Mouse (Mus musculus) midbrain, embryonic 13.5 days (tissue): ENCODE measurements around the gene Cdc6. TPM values are rescaled to one million over a fixed set of nuclear protein-coding genes. Genes with fewer than 3 reads are reported as not detected.

Experiments
- ATAC-seq: fragments of 200-750 bp; cut with Nextera tagmentation; 2 replicates; pipeline ENCODE4 v1.8.0; 2017; ENCODE audit warnings: mild to moderate bottlenecking, moderate TSS enrichment, moderate library complexity
- H3K27ac ChIP-seq: fragments of 300-500 bp; sonication (generic); 2 replicates; pipeline ENCODE4 v1.5.1; 2015; ENCODE audit warnings: inconsistent platforms, mild to moderate bottlenecking, moderate library complexity
- H3K27me3 ChIP-seq: fragments of 300-500 bp; sonication (generic); 2 replicates; pipeline ENCODE4 v1.6.1; 2015; ENCODE audit warnings: mild to moderate bottlenecking, inconsistent platforms
- H3K36me3 ChIP-seq: fragments of 300-500 bp; sonication (generic); 2 replicates; pipeline ENCODE4 v1.6.1; 2015; ENCODE audit warnings: mild to moderate bottlenecking, inconsistent platforms
- H3K4me1 ChIP-seq: fragments of 300-500 bp; sonication (generic); replicated peaks from 2 replicates; pipeline ENCODE4 v1.6.1; 2015; ENCODE audit warnings: inconsistent platforms
- H3K4me2 ChIP-seq: fragments of 300-500 bp; sonication (generic); replicated peaks from 2 replicates; pipeline ENCODE4 v1.6.1; 2015; ENCODE audit warnings: moderate library complexity, mild to moderate bottlenecking, inconsistent platforms
- H3K4me3 ChIP-seq: fragments of 300-500 bp; sonication (generic); replicated peaks from 2 replicates; pipeline ENCODE4 v1.5.1; 2015; ENCODE audit warnings: mild to moderate bottlenecking, inconsistent platforms
- H3K9ac ChIP-seq: fragments of 300-500 bp; sonication (generic); replicated peaks from 2 replicates; pipeline ENCODE4 v1.6.1; 2015; ENCODE audit warnings: mild to moderate bottlenecking, inconsistent platforms
- H3K9me3 ChIP-seq: fragments of 300-500 bp; sonication (generic); 2 replicates; pipeline ENCODE4 v1.6.1; 2016; ENCODE audit warnings: mild to moderate bottlenecking, inconsistent platforms
- WGBS: fragments of 180-500 bp; shearing (Covaris S2); methylation state at CpG from one replicate; pipeline ENCODE4 v1.1.7; 2015; 5-methylcytosine and 5-hydroxymethylcytosine counted together
- polyA plus RNA-seq: library from polyadenylated mRNA; unstranded; fragments of >200 nt; fragmentation: Nextera tagmentation; extraction: Ambion mirVana; gene quantifications from 2 replicates; pipeline ENCODE4 v1.2.1, GENCODE M21; 2015

Cdc6 gene
- polyA plus RNA-seq, 1 experiment from 2014 or later: 11.3 TPM

GRCm38 (mm10) chr11:98887703-98888102 lies 19.9 kb upstream of the Cdc6 start:
- no peak for ATAC-seq
- Histone ChIP-seq H3K27me3 (no peaks in the 10 kb centered on the region), H3K9me3 (no peaks in the 10 kb centered on the region), H3K36me3 (peaks cover 76% of the 10 kb centered on the region), H3K4me2 (no peak overlapping the region), H3K4me1 (0 out of 2 replicates have a peak, but pooled peaks cover 5% of the 10 kb centered on the region), H3K4me3 (no peak overlapping the region), H3K27ac (no peak overlapping the region), H3K9ac (no peak overlapping the region)
- 98% methylated on average over 3 of the region's 3 CpGs for WGBS

GRCm38 (mm10) chr11:98889077-98889476 lies 18.5 kb upstream of the Cdc6 start:
- H3K27ac ChIP-seq: no peak overlapping the region
- H3K4me1 ChIP-seq: 0 out of 2 replicates have a peak, but pooled peaks cover 5% of the 10 kb centered on the region
- 98% methylated on average over 4 of the region's 4 CpGs for WGBS
- no peaks in the 10 kb centered on the region for H3K27me3 ChIP-seq
- no peak overlapping the region for H3K4me3 ChIP-seq
- H3K9ac ChIP-seq: no peak overlapping the region
- H3K4me2 ChIP-seq: no peak overlapping the region
- H3K9me3 ChIP-seq: 0 out of 2 replicates have a peak, but pooled peaks cover 4% of the 10 kb centered on the region
- H3K36me3 ChIP-seq: peaks cover 89% of the 10 kb centered on the region
- ATAC-seq: no peak

- Histone ChIP-seq H3K4me1 (0 out of 2 replicates have a peak, but pooled peaks cover 5% of the 10 kb centered on the region), H3K4me2 (no peak overlapping the region), H3K9me3 (0 out of 2 replicates have a peak, but pooled peaks cover 4% of the 10 kb centered on the region), H3K36me3 (peaks cover 89% of the 10 kb centered on the region), H3K9ac (no peak overlapping the region), H3K27ac (no peak overlapping the region), H3K27me3 (no peaks in the 10 kb centered on the region), H3K4me3 (no peak overlapping the region)
- 93% methylated on average over 5 of the region's 5 CpGs for WGBS
- ATAC-seq: no peak
These were observed 17.6 kb upstream of the Cdc6 start for GRCm38 (mm10) chr11:98889977-98890376.

- WGBS: 51% methylated on average over 5 of the region's 5 CpGs
- Histone ChIP-seq H3K4me3 (no peak overlapping the region), H3K27ac (no peak overlapping the region), H3K9ac (no peak overlapping the region), H3K4me1 (0 out of 2 replicates have a peak, but pooled peaks cover 5% of the 10 kb centered on the region), H3K36me3 (peaks cover 90% of the 10 kb centered on the region), H3K9me3 (0 out of 2 replicates have a peak, but pooled peaks cover 4% of the 10 kb centered on the region), H3K4me2 (no peak overlapping the region), H3K27me3 (no peaks in the 10 kb centered on the region)
- ATAC-seq: no peak
These were observed 15.2 kb upstream of the Cdc6 start for GRCm38 (mm10) chr11:98892426-98892825.

GRCm38 (mm10) chr11:98900529-98901125 lies 7.0 kb upstream of the Cdc6 start:
- H3K4me1 ChIP-seq: peaks cover 11% of the 10 kb centered on the region
- H3K4me3 ChIP-seq: no peak overlapping the region
- ATAC-seq: no peak
- H3K9me3 ChIP-seq: no peaks in the 10 kb centered on the region
- H3K27me3 ChIP-seq: no peaks in the 10 kb centered on the region
- 91% methylated on average over 12 of the region's 12 CpGs for WGBS
- H3K36me3 ChIP-seq: peaks cover 62% of the 10 kb centered on the region
- no peak overlapping the region for H3K27ac ChIP-seq
- no peak overlapping the region for H3K4me2 ChIP-seq
- H3K9ac ChIP-seq: no peak overlapping the region

- no peak overlapping the region for H3K4me3 ChIP-seq
- H3K27ac ChIP-seq: 0 out of 2 replicates have a peak overlapping the region, but pooled peaks have one; percentile 30
- no peak overlapping the region for H3K4me2 ChIP-seq
- WGBS: 6% methylated on average over 10 of the region's 10 CpGs
- no peaks in the 10 kb centered on the region for H3K27me3 ChIP-seq
- peaks cover 15% of the 10 kb centered on the region for H3K4me1 ChIP-seq
- peak overlapping the region; percentile 32 for H3K9ac ChIP-seq
- H3K36me3 ChIP-seq: peaks cover 41% of the 10 kb centered on the region
- no peak for ATAC-seq
- H3K9me3 ChIP-seq: no peaks in the 10 kb centered on the region
These were observed 4.9 kb upstream of the Cdc6 start for GRCm38 (mm10) chr11:98902621-98903245.

- H3K27ac ChIP-seq: no peak overlapping the region
- no peak overlapping the region for H3K9ac ChIP-seq
- peaks cover 30% of the 10 kb centered on the region for H3K4me1 ChIP-seq
- no peak for ATAC-seq
- H3K9me3 ChIP-seq: no peaks in the 10 kb centered on the region
- no peaks in the 10 kb centered on the region for H3K27me3 ChIP-seq
- H3K36me3 ChIP-seq: peaks cover 26% of the 10 kb centered on the region
- H3K4me2 ChIP-seq: no peak overlapping the region
- 90% methylated on average over 2 of the region's 2 CpGs for WGBS
- H3K4me3 ChIP-seq: no peak overlapping the region
These were observed 3.0 kb upstream of the Cdc6 start for GRCm38 (mm10) chr11:98904577-98904976.

- Histone ChIP-seq H3K27ac (no peak overlapping the region), H3K36me3 (peaks cover 22% of the 10 kb centered on the region), H3K27me3 (no peaks in the 10 kb centered on the region), H3K9ac (no peak overlapping the region), H3K4me3 (no peak overlapping the region), H3K9me3 (no peaks in the 10 kb centered on the region), H3K4me1 (peaks cover 33% of the 10 kb centered on the region), H3K4me2 (no peak overlapping the region)
- WGBS: 94% methylated on average over 7 of the region's 7 CpGs
- no peak for ATAC-seq
These were observed 2.6 kb upstream of the Cdc6 start for GRCm38 (mm10) chr11:98905033-98905432.

- Histone ChIP-seq H3K27me3 (no peaks in the 10 kb centered on the region), H3K9ac (0 out of 2 replicates have a peak overlapping the region, but pooled peaks have one; percentile 24), H3K4me2 (no peak overlapping the region), H3K9me3 (no peaks in the 10 kb centered on the region), H3K4me3 (no peak overlapping the region), H3K27ac (no peak overlapping the region), H3K36me3 (peaks cover 21% of the 10 kb centered on the region), H3K4me1 (peaks cover 33% of the 10 kb centered on the region)
- ATAC-seq: no peak
- 93% methylated on average over 4 of the region's 4 CpGs for WGBS
These were observed 2.0 kb upstream of the Cdc6 start for GRCm38 (mm10) chr11:98905583-98905982.

GRCm38 (mm10) chr11:98907063-98907436 lies 551 bp upstream of the Cdc6 start:
- ATAC-seq: no peak
- peak overlapping the region; percentile 88 for H3K4me2 ChIP-seq
- H3K9ac ChIP-seq: no peak overlapping the region
- no peak overlapping the region for H3K27ac ChIP-seq
- no peaks in the 10 kb centered on the region for H3K27me3 ChIP-seq
- WGBS: 58% methylated on average over 5 of the region's 5 CpGs
- H3K4me3 ChIP-seq: peak overlapping the region; percentile 51
- peaks cover 14% of the 10 kb centered on the region; the same call in 1 of the 2 replicates for H3K36me3 ChIP-seq
- peaks cover 33% of the 10 kb centered on the region for H3K4me1 ChIP-seq
- H3K9me3 ChIP-seq: no peaks in the 10 kb centered on the region

GRCm38 (mm10) chr11:98909654-98910053 lies 2.1 kb downstream of the Cdc6 start:
- Histone ChIP-seq H3K9ac (no peak overlapping the region), H3K27ac (no peak overlapping the region), H3K36me3 (peaks cover 18% of the 10 kb centered on the region), H3K9me3 (no peaks in the 10 kb centered on the region), H3K27me3 (no peaks in the 10 kb centered on the region), H3K4me2 (no peak overlapping the region), H3K4me1 (peaks cover 22% of the 10 kb centered on the region), H3K4me3 (no peak overlapping the region)
- 43% methylated on average over 6 of the region's 6 CpGs for WGBS
- ATAC-seq: no peak

- no peaks in the 10 kb centered on the region for H3K27me3 ChIP-seq
- no peak overlapping the region for H3K4me2 ChIP-seq
- no peak for ATAC-seq
- H3K36me3 ChIP-seq: peaks cover 20% of the 10 kb centered on the region
- H3K9me3 ChIP-seq: no peaks in the 10 kb centered on the region
- no peak overlapping the region for H3K9ac ChIP-seq
- no peak overlapping the region for H3K27ac ChIP-seq
- H3K4me1 ChIP-seq: peaks cover 22% of the 10 kb centered on the region
- no peak overlapping the region for H3K4me3 ChIP-seq
- 95% methylated on average over 11 of the region's 11 CpGs for WGBS
These were observed 2.8 kb downstream of the Cdc6 start for GRCm38 (mm10) chr11:98910415-98910814.
